Mouse (Mus musculus) kidney, postnatal 0 days (tissue): ENCODE results near the gene Rab31. TPM values are rescaled to one million over a fixed set of nuclear protein-coding genes. Genes with fewer than 3 reads are reported as not detected.

Experiments used
- ATAC-seq: fragments of 200-750 bp; cut with Nextera tagmentation; replicated peaks from 2 replicates; pipeline ENCODE4 v1.8.0; 2017; ENCODE audit warnings: low read depth, moderate number of reproducible peaks, moderate TSS enrichment, moderate library complexity; ENCODE audit not compliant: low FRiP score
- DNase-seq: peaks from one replicate; pipeline ENCODE4 v3.0.0-alpha.2; 2016; ENCODE audit warnings: low spot score
- H3K27ac ChIP-seq: fragments of 300-500 bp; sonication (generic); 2 replicates; pipeline ENCODE4 v1.5.1; 2014; ENCODE audit warnings: mild to moderate bottlenecking
- H3K27me3 ChIP-seq: fragments of 300-500 bp; sonication (generic); 2 replicates; pipeline ENCODE4 v1.6.1; 2014; ENCODE audit warnings: low read length, mixed read lengths; ENCODE audit not compliant: insufficient read depth
- H3K36me3 ChIP-seq: fragments of 300-500 bp; sonication (generic); 2 replicates; pipeline ENCODE4 v1.6.1; 2014; ENCODE audit warnings: low read length, mixed read lengths; ENCODE audit not compliant: insufficient read depth
- H3K4me1 ChIP-seq: fragments of 300-500 bp; sonication (generic); replicated peaks from 2 replicates; pipeline ENCODE4 v1.6.1; 2014; ENCODE audit warnings: antibody characterized with exemption, low read length, mixed read lengths; ENCODE audit not compliant: insufficient read depth
- H3K4me2 ChIP-seq: fragments of 300-500 bp; sonication (generic); 2 replicates; pipeline ENCODE4 v1.6.1; 2014; ENCODE audit warnings: mild to moderate bottlenecking, low read length, moderate library complexity, mixed read lengths
- H3K4me3 ChIP-seq: fragments of 300-500 bp; sonication (generic); replicated peaks from 2 replicates; pipeline ENCODE4 v1.5.1; 2014; ENCODE audit warnings: low read depth, low read length
- H3K9ac ChIP-seq: fragments of 300-500 bp; sonication (generic); 2 replicates; pipeline ENCODE4 v1.6.1; 2014; ENCODE audit warnings: low read depth, low read length
- H3K9me3 ChIP-seq: fragments of 300-500 bp; sonication (generic); replicated peaks from 2 replicates; pipeline ENCODE4 v1.6.1; 2016; ENCODE audit warnings: low read length, inconsistent platforms, mixed read lengths
- CTCF ChIP-seq: IDR thresholded peaks from 2 replicates; pipeline ENCODE4 v1.5.1; 2016; ENCODE audit warnings: antibody characterized with exemption, low read depth, mild to moderate bottlenecking, moderate library complexity
- WGBS: fragments of 180-500 bp; shearing (Covaris S2); extraction: QIAGEN DNeasy Blood & Tissue Kit; methylation state at CpG from one replicate; pipeline ENCODE4 v1.1.7; 2014; 5-methylcytosine and 5-hydroxymethylcytosine counted together
- polyA plus RNA-seq: library from polyadenylated mRNA; unstranded; fragments of >200 nt; fragmentation: Nextera tagmentation; extraction: Ambion mirVana; gene quantifications from 2 replicates; pipeline ENCODE4 v1.2.1, GENCODE M21; 2015

The Rab31 gene
- polyA plus RNA-seq, 1 experiment from 2014 or later: 30.0 TPM

DNA sequence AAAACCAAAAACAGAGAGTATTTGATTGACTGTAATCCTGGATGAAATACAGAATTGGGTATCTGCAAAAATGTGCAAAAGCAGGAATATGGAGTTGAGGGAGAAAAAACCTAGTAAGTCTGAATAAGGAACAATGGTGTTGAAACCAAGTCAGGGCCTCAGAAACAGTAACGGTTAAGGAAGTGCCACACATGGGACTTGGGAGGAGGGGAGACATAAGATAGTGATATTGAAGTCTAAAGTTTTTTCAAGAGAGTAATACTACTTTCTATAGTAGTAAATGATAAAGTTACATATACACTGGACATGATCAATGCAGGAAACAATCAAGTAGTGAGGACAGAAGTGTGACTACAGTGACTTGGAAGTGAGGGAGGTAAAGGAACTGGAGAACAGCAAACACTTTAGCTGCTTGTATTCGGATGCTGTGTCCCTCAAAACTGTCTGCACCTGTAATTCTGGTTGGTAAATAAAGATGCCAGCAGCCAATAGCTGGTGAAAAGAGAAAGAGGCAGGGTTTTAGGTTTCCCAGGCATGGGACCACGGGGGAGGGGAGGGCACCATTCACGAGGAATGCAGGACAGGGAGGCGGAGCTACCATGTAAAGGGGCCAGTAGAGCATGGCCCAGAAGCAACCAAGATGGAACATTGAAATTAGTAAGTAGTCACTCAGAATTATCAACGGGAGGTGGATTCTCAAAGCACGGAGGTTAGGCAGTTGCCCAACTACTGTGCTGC, 164.8 kb downstream of the Rab31 start:
- Histone ChIP-seq H3K36me3 (no peaks in the 10 kb centered on the region), H3K4me1 (peaks cover 22% of the 10 kb centered on the region; the same call in 1 of the 2 replicates), H3K4me2 (no peak overlapping the region), H3K27ac (no peak overlapping the region), H3K4me3 (no peak overlapping the region), H3K27me3 (no peaks in the 10 kb centered on the region), H3K9ac (no peak overlapping the region), H3K9me3 (no peaks in the 10 kb centered on the region)
- no peak for ATAC-seq
- no peak for TF ChIP-seq CTCF
- WGBS: 45% methylated on average over 7 of the region's 7 CpGs
- DNase-seq: peak; percentile 32

DNA sequence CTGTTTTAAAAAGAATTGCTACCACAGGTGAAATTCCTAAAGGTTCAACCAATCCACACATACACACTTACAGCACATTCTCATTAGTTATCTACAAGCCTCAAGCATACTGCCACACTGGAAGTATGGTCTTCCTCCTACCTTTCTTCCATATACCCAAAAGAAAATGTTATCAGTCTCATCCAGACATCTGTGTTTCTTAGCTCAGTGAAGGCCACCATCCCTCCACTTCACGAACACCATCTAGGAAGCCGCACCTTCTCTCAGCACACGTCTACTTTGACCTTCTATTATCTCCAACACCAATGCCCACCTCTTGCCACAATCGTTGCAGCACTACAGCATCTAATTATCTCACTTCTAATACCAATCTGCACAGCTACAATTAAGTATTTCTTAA, 166.5 kb downstream of the Rab31 start:
- DNase-seq (no peak), ATAC-seq (no peak)
- Histone ChIP-seq H3K27ac (no peak overlapping the region), H3K4me3 (no peak overlapping the region), H3K4me1 (peaks cover 19% of the 10 kb centered on the region; the same call in 1 of the 2 replicates), H3K9me3 (no peaks in the 10 kb centered on the region), H3K9ac (no peak overlapping the region), H3K4me2 (no peak overlapping the region), H3K36me3 (no peaks in the 10 kb centered on the region), H3K27me3 (no peaks in the 10 kb centered on the region)
- no peak for TF ChIP-seq CTCF
- 82% methylated on average over 4 of the region's 4 CpGs for WGBS

DNA sequence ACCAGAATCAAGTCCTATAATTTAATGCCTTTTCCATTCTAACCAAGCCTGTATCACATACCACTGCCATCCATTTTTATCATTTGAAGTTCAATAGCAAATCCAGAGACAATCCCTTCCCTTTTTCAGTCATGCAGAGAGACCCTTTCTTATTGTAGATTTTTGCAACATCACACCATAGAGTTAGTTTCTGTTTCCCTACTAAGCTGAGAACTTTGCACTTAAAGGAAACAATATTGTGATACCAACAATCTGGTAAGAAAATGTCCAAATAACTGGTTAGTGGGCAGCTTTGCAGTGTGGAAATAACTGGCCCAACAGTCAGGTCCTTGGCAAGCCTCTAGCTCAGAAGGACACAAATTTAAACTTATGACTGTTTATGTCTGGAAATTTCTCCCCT, 167.7 kb downstream of the Rab31 start:
- H3K4me2 ChIP-seq: no peak overlapping the region
- DNase-seq: no peak
- H3K36me3 ChIP-seq: no peaks in the 10 kb centered on the region
- H3K4me1 ChIP-seq: 0 out of 2 replicates have a peak, but pooled peaks cover 16% of the 10 kb centered on the region
- ATAC-seq: no peak
- no peak overlapping the region for H3K4me3 ChIP-seq
- H3K27ac ChIP-seq: no peak overlapping the region
- no peaks in the 10 kb centered on the region for H3K27me3 ChIP-seq
- TF ChIP-seq CTCF: no peak
- no peaks in the 10 kb centered on the region for H3K9me3 ChIP-seq
- H3K9ac ChIP-seq: no peak overlapping the region

DNA sequence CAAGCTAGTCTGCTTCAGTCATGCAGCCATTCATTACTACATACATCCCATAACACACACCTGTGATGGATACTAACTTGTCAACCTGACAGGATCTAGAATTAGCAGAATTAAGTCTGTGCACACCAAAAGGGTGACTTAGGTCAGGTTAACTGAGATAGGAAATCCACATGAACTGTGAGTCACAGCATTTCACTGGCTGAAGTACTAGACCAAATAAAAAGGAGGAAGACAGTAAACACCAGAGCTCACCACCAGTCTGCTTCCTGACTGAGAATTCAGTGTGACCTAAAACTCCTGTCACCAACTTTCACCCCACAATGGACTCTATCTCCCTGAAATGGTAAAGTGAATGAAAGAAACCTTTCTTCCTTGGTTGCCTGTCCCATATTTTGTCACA, 168.2 kb downstream of the Rab31 start:
- DNase-seq (no peak), ATAC-seq (no peak)
- no peak overlapping the region for H3K4me2 ChIP-seq
- H3K4me3 ChIP-seq: no peak overlapping the region
- no peak overlapping the region for H3K9ac ChIP-seq
- H3K27me3 ChIP-seq: no peaks in the 10 kb centered on the region
- TF ChIP-seq CTCF: no peak
- no peaks in the 10 kb centered on the region for H3K36me3 ChIP-seq
- 0 out of 2 replicates have a peak, but pooled peaks cover 14% of the 10 kb centered on the region for H3K4me1 ChIP-seq
- no peak overlapping the region for H3K27ac ChIP-seq
- H3K9me3 ChIP-seq: no peaks in the 10 kb centered on the region

Other genes with a start within 250 kb of the Rab31 start
- gene Tmem232, start 232.0 kb downstream of the Rab31 start, polyA plus RNA-seq: 0.11 and 0.13 TPM in 2 replicates
- 209 and 218 TPM in 2 replicates for gene Vapa, start 159.2 kb downstream of the Rab31 start, polyA plus RNA-seq
- not detected in 2 replicates for gene Txndc2, start 130.6 kb downstream of the Rab31 start, polyA plus RNA-seq
- gene Ppp4r1, start 9.8 kb upstream of the Rab31 start, polyA plus RNA-seq: 32.5 and 35.0 TPM in 2 replicates
- gene Ralbp1, start 113.0 kb upstream of the Rab31 start, polyA plus RNA-seq: 72.1 and 74.2 TPM in 2 replicates
- 112 and 123 TPM in 2 replicates for gene Twsg1, start 178.5 kb upstream of the Rab31 start, polyA plus RNA-seq